Mouse (Mus musculus): ENCODE measurements around the gene Ubqln1.
"Not testable (repeated sequence)": the region's sequence is repeated elsewhere in the genome, so short reads cannot be mapped to it uniquely, and the experiment has no call there.

Ubqln1 gene

DNA sequence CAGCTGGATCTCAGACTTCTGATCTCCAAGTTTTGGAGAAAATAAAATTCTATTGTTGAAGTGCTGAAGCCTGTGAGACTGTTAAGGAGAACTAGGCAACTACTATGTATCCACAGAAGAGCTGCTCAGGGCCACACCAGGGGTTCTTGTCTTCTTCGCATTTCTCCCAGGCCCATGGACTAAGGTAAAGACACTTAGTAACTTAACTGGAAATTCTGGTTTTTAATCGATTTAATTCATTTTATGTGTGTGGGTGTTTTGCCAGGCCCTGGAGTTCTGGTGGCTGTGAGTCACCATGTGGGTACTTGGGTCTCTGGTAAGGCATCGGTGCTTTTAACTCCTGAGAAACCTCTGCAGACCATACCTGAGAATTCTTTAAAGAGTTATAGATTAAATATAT, 65.8 kb downstream of the Ubqln1 start:
- DNase-seq: no peak

DNA sequence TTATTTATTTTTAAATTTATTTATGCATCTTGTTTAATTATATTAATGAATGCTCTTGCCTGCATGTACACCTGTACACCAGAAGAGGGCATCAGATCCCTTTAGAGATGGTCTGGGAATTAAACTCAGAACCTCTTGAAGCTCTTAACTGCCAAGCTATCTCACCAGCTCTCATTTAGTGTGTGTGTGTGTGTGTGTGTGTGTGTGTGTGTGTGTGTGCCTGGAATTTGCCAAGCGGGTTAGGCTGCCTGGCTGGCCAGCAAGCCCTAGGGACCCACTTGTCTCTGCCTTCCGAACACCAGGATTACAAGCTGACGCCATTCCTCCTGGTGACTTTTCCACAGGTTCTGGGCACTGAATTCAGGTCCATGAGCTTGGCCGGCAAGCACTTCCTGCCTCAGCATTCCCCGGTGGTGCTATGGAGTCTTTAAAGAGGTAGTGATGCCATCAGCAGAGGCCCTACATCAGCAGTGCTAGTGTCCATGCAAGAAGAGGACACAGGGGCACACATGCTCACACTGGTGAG, 66.4 kb downstream of the Ubqln1 start:
- DNase-seq: peak; percentile 19

DNA sequence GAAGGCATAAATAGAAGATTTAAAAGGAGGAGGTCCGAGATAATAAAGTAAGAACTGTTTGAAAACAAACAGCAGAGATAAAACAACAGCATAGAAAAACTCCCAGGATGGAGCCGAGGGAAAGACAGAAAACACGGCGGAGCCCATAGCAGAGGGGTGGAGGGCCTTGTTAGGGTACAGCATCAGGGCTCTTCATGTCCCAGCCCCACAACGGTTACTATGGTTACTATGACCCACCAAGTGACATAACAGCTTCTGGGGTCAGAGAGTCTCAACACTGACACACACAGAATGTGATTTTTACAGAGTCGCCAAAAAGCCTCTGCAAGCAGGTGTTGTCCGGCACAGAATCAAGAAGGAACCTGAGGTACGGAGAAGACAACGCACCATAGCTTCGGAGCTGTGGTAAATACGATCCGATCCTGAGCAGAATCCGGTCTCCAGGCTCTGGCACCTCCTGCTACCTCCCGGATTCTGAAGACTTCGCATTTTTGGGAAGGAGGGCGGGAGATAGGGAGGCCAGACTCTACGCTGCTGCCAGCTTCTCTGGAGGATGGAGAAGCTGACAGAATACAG, 67.1 kb downstream of the Ubqln1 start:
- peak; percentile 37 for DNase-seq

DNA sequence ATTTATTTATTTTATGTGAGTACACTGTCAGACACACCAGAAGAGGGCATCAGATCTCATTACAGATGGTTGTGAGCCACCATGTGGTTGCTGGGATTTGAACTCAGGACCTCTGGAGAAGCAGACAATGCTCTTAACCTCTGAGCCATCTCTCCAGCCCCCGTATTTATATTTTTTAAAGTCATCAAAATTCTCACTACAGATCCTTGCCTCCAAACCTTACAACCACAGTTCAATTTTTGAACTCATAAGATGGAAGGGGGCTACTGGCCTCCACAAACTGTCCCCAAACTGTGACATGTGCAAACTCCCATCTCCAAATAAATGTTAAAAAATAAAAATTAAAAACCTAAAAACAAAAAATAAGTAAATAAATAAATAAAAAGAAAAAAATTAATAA, 67.7 kb downstream of the Ubqln1 start:
- DNase-seq: no peak

DNA sequence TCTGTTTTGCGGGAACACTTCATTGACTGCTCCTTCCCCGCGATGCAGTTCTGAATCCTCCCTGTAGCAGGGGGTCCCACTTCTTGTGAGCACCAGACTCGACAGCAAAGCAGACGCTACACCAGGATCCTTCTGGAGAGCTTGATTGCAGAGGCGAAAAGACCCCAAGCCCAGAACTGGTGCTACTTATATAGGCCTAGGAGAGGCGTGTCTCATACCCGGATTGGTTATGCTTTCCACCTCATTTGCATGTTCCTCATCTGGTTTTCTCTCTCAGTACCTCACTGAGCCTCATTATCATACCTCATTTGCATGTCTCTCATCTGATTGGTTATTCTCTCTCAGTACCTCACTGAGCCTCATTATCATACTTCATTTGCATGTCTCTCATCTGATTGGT, 68.8 kb downstream of the Ubqln1 start:
- DNase-seq: not testable (repeated sequence)

DNA sequence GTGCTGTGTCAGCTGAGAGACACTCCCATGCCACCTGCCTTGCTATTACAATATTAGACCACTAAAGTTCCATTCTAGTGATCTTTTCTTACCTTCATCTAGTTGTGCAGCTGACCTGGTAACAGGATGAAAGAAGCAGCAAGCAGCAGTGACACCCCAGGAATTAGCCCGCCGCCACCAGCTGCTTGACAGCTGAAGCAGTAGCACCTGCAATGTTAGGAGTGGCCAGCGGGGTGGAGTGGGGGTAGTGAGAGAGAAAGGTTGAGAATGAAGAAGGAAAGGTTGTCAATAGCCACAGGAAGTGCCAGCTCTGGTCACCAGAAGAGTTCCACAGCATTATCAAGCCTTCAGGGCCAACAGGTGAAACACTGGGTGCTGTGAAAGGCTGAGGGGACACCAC, 83.8 kb downstream of the Ubqln1 start:
- no peak for DNase-seq

DNA sequence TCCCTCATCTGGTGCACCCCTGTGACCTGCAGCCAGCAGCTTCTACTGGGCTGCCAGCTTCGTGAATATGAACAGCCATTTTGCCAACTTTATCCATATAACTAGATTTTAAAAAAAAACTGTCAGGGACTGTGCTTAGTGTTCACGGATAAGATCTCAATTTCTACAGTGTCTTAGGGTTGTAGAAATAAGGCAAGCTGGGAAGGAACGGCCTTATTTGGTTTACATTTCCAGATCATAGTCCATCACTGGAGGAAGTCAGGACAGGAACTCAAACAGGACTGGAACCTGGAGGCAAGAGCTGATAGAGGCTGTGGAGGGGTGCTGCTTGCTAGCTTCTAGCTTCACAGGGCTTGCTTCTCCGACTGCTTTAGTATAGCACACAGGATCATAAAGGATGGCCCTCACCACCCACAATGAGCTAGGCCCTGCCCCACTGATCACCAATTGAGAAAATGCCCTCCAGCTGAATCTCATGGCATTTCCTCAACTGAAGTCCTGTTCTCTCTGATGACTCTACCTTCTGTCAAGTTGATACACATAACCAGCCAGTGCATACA, 85.7 kb downstream of the Ubqln1 start:
- DNase-seq: no peak

DNA sequence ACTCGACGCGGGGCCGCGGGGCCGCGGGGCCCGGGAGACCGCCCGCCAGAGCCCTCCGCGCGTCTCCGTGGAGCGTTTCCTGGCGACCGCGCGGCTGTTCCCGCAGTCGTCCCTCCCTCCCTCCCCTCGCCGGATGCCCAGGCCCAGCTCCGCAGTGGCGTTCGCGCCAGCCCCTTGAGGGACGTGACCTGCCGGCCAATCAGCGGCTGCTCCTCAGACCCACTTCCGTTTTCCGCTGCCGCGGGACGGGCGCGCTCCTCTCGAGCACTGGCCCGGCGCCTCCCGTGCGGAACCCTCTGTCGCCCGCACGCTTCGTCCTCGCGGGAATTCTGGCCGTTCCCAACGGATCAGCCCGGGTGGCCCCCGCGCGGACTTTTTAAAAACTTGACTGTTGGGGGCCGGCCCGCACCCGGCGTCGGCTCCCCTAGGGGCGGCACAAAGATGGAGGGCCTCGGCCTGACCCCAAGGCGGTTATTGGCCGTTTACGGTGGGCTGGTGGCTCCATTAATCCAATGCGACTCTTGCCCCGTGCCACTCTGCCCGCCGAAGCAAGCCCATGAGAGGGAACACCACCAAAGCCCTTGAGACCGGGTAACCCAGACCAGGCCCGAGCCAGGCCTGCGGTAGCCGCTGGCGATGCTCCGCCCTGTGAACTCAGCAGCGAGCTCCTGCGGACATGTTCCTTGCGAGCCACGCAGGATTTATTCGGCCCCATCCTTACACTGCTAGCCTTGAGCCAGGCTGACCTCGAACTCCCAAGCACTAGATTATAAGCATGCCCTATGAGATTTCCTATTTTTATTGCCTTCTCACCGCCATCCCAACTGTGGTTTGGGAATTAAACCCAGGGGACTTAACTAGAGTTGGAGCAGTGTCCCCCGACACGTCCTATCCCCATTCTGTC, 86.4 kb downstream of the Ubqln1 start:
- DNase-seq: peak; percentile 96

DNA sequence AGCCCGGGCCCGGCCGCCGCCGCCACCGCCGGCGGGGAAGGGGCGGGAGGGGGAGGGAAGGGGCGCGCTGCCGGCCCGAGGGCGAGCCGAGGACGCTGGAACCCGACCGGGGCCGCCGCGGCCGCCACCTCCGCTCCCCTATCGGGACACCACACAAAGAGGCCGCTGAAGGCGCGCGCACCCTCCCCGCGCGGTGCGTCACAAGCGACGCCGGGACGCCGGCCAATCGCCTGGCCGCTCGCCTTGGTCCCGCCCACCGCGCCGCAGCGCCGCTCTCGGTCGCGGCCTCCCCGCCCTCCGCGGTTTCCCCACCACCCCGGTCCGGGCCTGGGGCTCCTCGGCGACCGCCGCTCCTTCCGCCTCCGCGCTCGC, 87.1 kb downstream of the Ubqln1 start, which contains the start of gene Hnrnpa0:
Hnrnpa0 (minus strand) TSS at position 161 of the 372 bp plus-strand sequence.
- peak; percentile 95 for DNase-seq

DNA sequence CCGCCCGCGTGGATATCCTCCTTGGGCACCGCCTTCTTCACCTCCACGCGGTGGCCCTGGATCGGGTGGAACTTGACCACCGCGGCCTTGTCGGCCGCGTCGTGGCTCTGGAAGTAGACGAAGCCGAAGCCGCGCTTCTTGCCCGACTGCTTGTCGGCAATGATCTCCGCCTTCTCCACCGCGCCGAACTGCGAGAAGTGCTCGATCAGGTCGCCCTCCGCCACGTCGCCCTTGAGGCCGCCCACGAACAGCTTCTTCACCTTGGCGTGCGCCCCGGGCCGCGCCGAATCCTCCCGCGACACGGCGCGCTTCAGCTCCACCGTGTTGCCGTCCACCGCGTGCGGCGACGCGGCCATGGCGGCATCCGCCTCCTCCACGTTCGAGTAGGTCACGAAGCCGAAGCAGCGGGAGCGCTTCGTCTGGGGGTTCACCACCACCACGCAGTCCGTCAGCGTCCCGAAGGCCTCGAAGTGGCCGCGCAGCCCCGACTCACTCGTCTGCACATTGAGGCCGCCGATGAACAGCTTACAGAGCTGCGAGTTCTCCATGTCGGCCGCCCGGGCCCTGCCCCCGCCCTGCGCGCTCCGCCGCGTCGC, 87.6 kb downstream of the Ubqln1 start:
- DNase-seq: no peak

DNA sequence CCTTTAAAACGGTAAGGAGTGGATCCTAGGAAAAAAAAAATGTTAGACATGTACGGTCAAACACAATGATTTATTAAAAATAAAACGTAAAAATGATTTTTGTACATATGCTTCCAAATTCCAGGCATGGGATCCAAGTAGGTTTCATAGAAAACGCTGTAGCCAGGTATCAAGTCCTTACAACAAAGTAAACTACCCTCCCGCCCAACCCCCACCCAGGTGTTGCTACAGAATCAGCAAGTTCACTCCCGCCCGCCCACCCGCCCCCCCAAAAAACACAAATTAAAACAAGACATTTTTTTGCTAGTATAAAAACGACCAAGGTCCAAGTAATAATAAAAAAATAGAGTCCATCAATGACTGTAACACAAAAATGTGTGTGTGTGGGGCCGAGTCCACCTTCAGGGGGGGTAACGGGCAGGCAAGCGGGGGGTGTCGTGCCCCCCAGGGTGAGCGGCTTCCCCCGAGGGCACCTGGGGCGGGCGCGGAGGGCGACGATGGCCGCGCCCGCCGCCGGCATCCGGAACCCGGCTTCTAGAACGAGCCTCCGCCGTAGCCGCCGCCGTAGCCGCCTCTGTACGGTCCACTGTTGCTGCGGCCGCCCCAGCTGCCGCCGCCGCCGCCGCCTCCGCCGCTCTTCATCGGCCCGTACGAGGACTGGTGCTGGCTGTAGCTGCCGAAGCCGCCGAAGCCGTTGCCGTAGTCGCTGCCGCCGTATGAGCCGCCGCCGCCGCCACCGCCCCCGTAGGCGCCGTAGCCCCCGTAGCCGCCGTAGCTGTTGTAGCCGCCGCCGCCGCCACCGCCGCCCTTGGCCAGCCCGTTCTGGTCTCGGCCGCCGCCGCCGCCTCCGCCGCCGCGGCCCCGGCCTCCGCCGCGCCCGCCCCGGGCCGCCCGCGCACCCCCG, 88.3 kb downstream of the Ubqln1 start:
- no peak for DNase-seq
